Mouse (Mus musculus) midbrain, embryonic 12.5 days (tissue): ENCODE results near the gene Vgll3. TPM values are rescaled to one million over a fixed set of nuclear protein-coding genes. Genes with fewer than 3 reads are reported as not detected.
A peak's percentile ranks its signal among the peaks of the same experiment; 100 is the strongest.

Experiments used
- ATAC-seq: fragments of 200-750 bp; cut with Nextera tagmentation; 2 replicates; pipeline ENCODE4 v1.8.0; 2017; ENCODE audit warnings: low read depth, moderate TSS enrichment, moderate library complexity; ENCODE audit not compliant: low FRiP score
- H3K27ac ChIP-seq: fragments of 300-500 bp; sonication (generic); replicated peaks from 2 replicates; pipeline ENCODE4 v1.5.1; 2016; ENCODE audit warnings: mild to moderate bottlenecking
- H3K27me3 ChIP-seq: fragments of 300-500 bp; sonication (generic); 2 replicates; pipeline ENCODE4 v1.6.1; 2016; ENCODE audit warnings: mild to moderate bottlenecking
- H3K36me3 ChIP-seq: fragments of 300-500 bp; sonication (generic); 2 replicates; pipeline ENCODE4 v1.6.1; 2016
- H3K4me1 ChIP-seq: fragments of 300-500 bp; sonication (generic); 2 replicates; pipeline ENCODE4 v1.6.1; 2016
- H3K4me2 ChIP-seq: fragments of 300-500 bp; sonication (generic); replicated peaks from 2 replicates; pipeline ENCODE4 v1.6.1; 2016; ENCODE audit warnings: mild to moderate bottlenecking, moderate library complexity
- H3K4me3 ChIP-seq: fragments of 300-500 bp; sonication (generic); 2 replicates; pipeline ENCODE4 v1.5.1; 2016; ENCODE audit warnings: mild to moderate bottlenecking
- H3K9ac ChIP-seq: fragments of 300-500 bp; sonication (generic); replicated peaks from 2 replicates; pipeline ENCODE4 v1.6.1; 2016; ENCODE audit warnings: mild to moderate bottlenecking, moderate library complexity
- H3K9me3 ChIP-seq: fragments of 300-500 bp; sonication (generic); 2 replicates; pipeline ENCODE4 v1.6.1; 2016; ENCODE audit warnings: mild to moderate bottlenecking
- WGBS: fragments of 180-500 bp; shearing (Covaris S2); methylation state at CpG from one replicate; pipeline ENCODE4 v1.1.7; 2016; 5-methylcytosine and 5-hydroxymethylcytosine counted together
- polyA plus RNA-seq: library from polyadenylated mRNA; unstranded; fragments of >200 nt; fragmentation: Nextera tagmentation; extraction: Ambion mirVana; gene quantifications from 2 replicates; pipeline ENCODE4 v1.2.1, GENCODE M21; 2016

Gene Vgll3
- 2.4 and 3.4 TPM in 2 replicates for polyA plus RNA-seq

- Histone ChIP-seq H3K27me3 (peaks cover 12% of the 10 kb centered on the region), H3K9ac (peak within 1 kb of the TSS; percentile 62), H3K36me3 (no peaks in the 10 kb centered on the region), H3K4me1 (peaks cover 9% of the 10 kb centered on the region; the same call in 1 of the 2 replicates), H3K9me3 (no peaks in the 10 kb centered on the region), H3K4me3 (peak within 1 kb of the TSS; percentile 71), H3K4me2 (peak within 1 kb of the TSS; percentile 96), H3K27ac (peak within 1 kb of the TSS; percentile 81)
- under 1% methylated on average over 74 of the region's 86 CpGs for WGBS
- ATAC-seq, result peak; percentile 99
Measured at GRCm38 (mm10) chr16:65814918-65815881, at the start of gene Vgll3. Gene Vgll3, plus strand, starts transcription at chr16:65815257.

GRCm38 (mm10) chr16:65765976-65766375 lies 49.1 kb upstream of the Vgll3 start:
- Histone ChIP-seq H3K4me3 (no peak overlapping the region), H3K9me3 (no peaks in the 10 kb centered on the region), H3K36me3 (no peaks in the 10 kb centered on the region), H3K27ac (no peak overlapping the region), H3K27me3 (no peaks in the 10 kb centered on the region), H3K4me1 (no peaks in the 10 kb centered on the region), H3K9ac (no peak overlapping the region), H3K4me2 (no peak overlapping the region)
- ATAC-seq, result no peak

GRCm38 (mm10) chr16:65785959-65786358 lies 29.1 kb upstream of the Vgll3 start:
- WGBS, result 82% methylated on average over 1 of the region's 1 CpGs

GRCm38 (mm10) chr16:65816059-65816458 lies 1.0 kb downstream of the Vgll3 start:
- WGBS, result 20% methylated on average over 3 of the region's 3 CpGs
- no peak overlapping the region for H3K9ac ChIP-seq
- peak overlapping the region; percentile 96 for H3K4me2 ChIP-seq
- H3K27me3 ChIP-seq, result peaks cover 12% of the 10 kb centered on the region
- H3K27ac ChIP-seq, result no peak overlapping the region
- H3K9me3 ChIP-seq, result no peaks in the 10 kb centered on the region
- H3K4me1 ChIP-seq, result peaks cover 9% of the 10 kb centered on the region; the same call in 1 of the 2 replicates
- ATAC-seq, result no peak
- H3K36me3 ChIP-seq, result no peaks in the 10 kb centered on the region
- peak overlapping the region; percentile 71 for H3K4me3 ChIP-seq

More at GRCm38 (mm10) chr16:65785959-65786358, 29.1 kb upstream of the Vgll3 start:
- Histone ChIP-seq H3K36me3 (no peaks in the 10 kb centered on the region), H3K9me3 (no peaks in the 10 kb centered on the region), H3K27ac (no peak overlapping the region), H3K4me2 (no peak overlapping the region), H3K4me3 (no peak overlapping the region), H3K9ac (no peak overlapping the region), H3K27me3 (no peaks in the 10 kb centered on the region), H3K4me1 (no peaks in the 10 kb centered on the region)
- ATAC-seq, result no peak

GRCm38 (mm10) chr16:65818779-65819178 lies 3.7 kb downstream of the Vgll3 start:
- Histone ChIP-seq H3K36me3 (no peaks in the 10 kb centered on the region), H3K4me3 (no peak overlapping the region), H3K9ac (no peak overlapping the region), H3K4me2 (no peak overlapping the region), H3K9me3 (no peaks in the 10 kb centered on the region), H3K27me3 (peaks cover 12% of the 10 kb centered on the region), H3K27ac (no peak overlapping the region), H3K4me1 (peaks cover 9% of the 10 kb centered on the region; the same call in 1 of the 2 replicates)
- no peak for ATAC-seq
- 58% methylated on average over 8 of the region's 8 CpGs for WGBS

GRCm38 (mm10) chr16:65820803-65821202 lies 5.7 kb downstream of the Vgll3 start:
- no peak overlapping the region for H3K9ac ChIP-seq
- H3K27ac ChIP-seq, result no peak overlapping the region
- H3K9me3 ChIP-seq, result no peaks in the 10 kb centered on the region
- no peak overlapping the region for H3K4me2 ChIP-seq
- WGBS, result 46% methylated on average over 2 of the region's 2 CpGs
- H3K4me1 ChIP-seq, result 0 out of 2 replicates have a peak, but pooled peaks cover 2% of the 10 kb centered on the region
- H3K36me3 ChIP-seq, result no peaks in the 10 kb centered on the region
- no peak for ATAC-seq
- H3K4me3 ChIP-seq, result no peak overlapping the region
- H3K27me3 ChIP-seq, result peaks cover 6% of the 10 kb centered on the region

GRCm38 (mm10) chr16:65823721-65824120 lies 8.7 kb downstream of the Vgll3 start:
- H3K4me3 ChIP-seq, result no peak overlapping the region
- no peaks in the 10 kb centered on the region for H3K27me3 ChIP-seq
- no peaks in the 10 kb centered on the region for H3K4me1 ChIP-seq
- 81% methylated on average over 6 of the region's 6 CpGs for WGBS
- ATAC-seq, result no peak
- H3K4me2 ChIP-seq, result no peak overlapping the region
- no peaks in the 10 kb centered on the region for H3K36me3 ChIP-seq
- no peak overlapping the region for H3K27ac ChIP-seq
- no peak overlapping the region for H3K9ac ChIP-seq
- H3K9me3 ChIP-seq, result no peaks in the 10 kb centered on the region

GRCm38 (mm10) chr16:65828141-65828565 lies 13.1 kb downstream of the Vgll3 start:
- H3K9me3 ChIP-seq, result no peaks in the 10 kb centered on the region
- no peak for ATAC-seq
- no peaks in the 10 kb centered on the region for H3K36me3 ChIP-seq
- WGBS, result 84% methylated on average over 9 of the region's 9 CpGs
- H3K4me1 ChIP-seq, result no peaks in the 10 kb centered on the region
- H3K4me2 ChIP-seq, result no peak overlapping the region
- H3K27ac ChIP-seq, result no peak overlapping the region
- no peak overlapping the region for H3K9ac ChIP-seq
- H3K27me3 ChIP-seq, result no peaks in the 10 kb centered on the region
- no peak overlapping the region for H3K4me3 ChIP-seq

- Histone ChIP-seq H3K9me3 (no peaks in the 10 kb centered on the region), H3K4me1 (no peaks in the 10 kb centered on the region), H3K4me3 (no peak overlapping the region), H3K9ac (no peak overlapping the region), H3K27ac (no peak overlapping the region), H3K36me3 (no peaks in the 10 kb centered on the region), H3K27me3 (no peaks in the 10 kb centered on the region), H3K4me2 (no peak overlapping the region)
- no peak for ATAC-seq
- 96% methylated on average over 6 of the region's 6 CpGs for WGBS
Measured at GRCm38 (mm10) chr16:65829096-65829495, 14.0 kb downstream of the Vgll3 start.

GRCm38 (mm10) chr16:65834721-65835120 lies 19.7 kb downstream of the Vgll3 start:
- no peaks in the 10 kb centered on the region for H3K27me3 ChIP-seq
- H3K27ac ChIP-seq, result no peak overlapping the region
- no peak overlapping the region for H3K4me2 ChIP-seq
- no peak overlapping the region for H3K9ac ChIP-seq
- 94% methylated on average over 3 of the region's 3 CpGs for WGBS
- no peaks in the 10 kb centered on the region for H3K9me3 ChIP-seq
- no peaks in the 10 kb centered on the region for H3K36me3 ChIP-seq
- H3K4me3 ChIP-seq, result no peak overlapping the region
- no peak for ATAC-seq
- no peaks in the 10 kb centered on the region for H3K4me1 ChIP-seq

GRCm38 (mm10) chr16:65850126-65850525 lies 35.1 kb downstream of the Vgll3 start:
- H3K27ac ChIP-seq, result no peak overlapping the region
- WGBS, result 69% methylated on average over 1 of the region's 1 CpGs

GRCm38 (mm10) chr16:65864471-65864870 lies 49.4 kb downstream of the Vgll3 start:
- Histone ChIP-seq H3K4me1 (no peaks in the 10 kb centered on the region), H3K9ac (no peak overlapping the region), H3K27me3 (no peaks in the 10 kb centered on the region), H3K4me2 (no peak overlapping the region), H3K4me3 (no peak overlapping the region), H3K27ac (no peak overlapping the region), H3K9me3 (no peaks in the 10 kb centered on the region), H3K36me3 (no peaks in the 10 kb centered on the region)
- 78% methylated on average over 5 of the region's 5 CpGs for WGBS
- ATAC-seq, result no peak

More at GRCm38 (mm10) chr16:65850126-65850525, 35.1 kb downstream of the Vgll3 start:
- no peak for ATAC-seq
- Histone ChIP-seq H3K36me3 (no peaks in the 10 kb centered on the region), H3K9ac (no peak overlapping the region), H3K9me3 (no peaks in the 10 kb centered on the region), H3K4me3 (no peak overlapping the region), H3K27me3 (no peaks in the 10 kb centered on the region), H3K4me2 (no peak overlapping the region), H3K4me1 (no peaks in the 10 kb centered on the region)
